Mouse (Mus musculus) monocyte, adult 5-6 weeks (primary cell): Measurements from ENCODE around the gene Spaca3. TPM values are rescaled to one million over a fixed set of nuclear protein-coding genes. Genes with fewer than 3 reads are reported as not detected.

Source experiments
- ATAC-seq: fragments of 153-309, 156-312 bp; replicated peaks from 2 replicates; pipeline ENCODE4 v1.8.0; 2017; ENCODE audit warnings: mild to moderate bottlenecking; ENCODE audit not compliant: low TSS enrichment, insufficient number of reproducible peaks, severe bottlenecking, poor library complexity, low FRiP score
- total RNA-seq: library from RNA; stranded (forward); fragments of 200-1000, 200-491, 200-594 nt; gene quantifications from 3 replicates; pipeline ENCODE4 v1.2.3, GENCODE M21; 2017

Gene Spaca3
- total RNA-seq, 1 experiment from 2014 or later = not detected

DNA sequence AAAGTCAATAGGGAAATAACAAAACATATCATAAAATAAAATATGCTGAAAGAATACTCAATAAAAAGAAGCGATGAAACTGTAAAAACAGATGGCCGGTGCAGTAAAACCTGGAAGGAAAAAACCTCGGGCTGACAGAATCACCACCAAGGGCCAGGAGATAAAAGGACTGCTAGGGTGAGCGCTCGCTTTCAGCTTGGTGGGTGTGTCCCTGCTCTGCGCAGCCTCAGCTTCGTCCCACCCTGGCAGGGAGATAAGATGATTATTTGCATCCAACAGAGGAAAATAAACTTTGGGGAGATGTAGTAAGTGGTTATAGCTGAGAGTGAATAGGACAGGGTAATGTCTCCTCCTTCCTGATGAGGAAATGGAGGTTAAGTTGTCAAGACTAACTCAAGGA lies 3.3 kb upstream of the Spaca3 start:
- no peak for ATAC-seq

DNA sequence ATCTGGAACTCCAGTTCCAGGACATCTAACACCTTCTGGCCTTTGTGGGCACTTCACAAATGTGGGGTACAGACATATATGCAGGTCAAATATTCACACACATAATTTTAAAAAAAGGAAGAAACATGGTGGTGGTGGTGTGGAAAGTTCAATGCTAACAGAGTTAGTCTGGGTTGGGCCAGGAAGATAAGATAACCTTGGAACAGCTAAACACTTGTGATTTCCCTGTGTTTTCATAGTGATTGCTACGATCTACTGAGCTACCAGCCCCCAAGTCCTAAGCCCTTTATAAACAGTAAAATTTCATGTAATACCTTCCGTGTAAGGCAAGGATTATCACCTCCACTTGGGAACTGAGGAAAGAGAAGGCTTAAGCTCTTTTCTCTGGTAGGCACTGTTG lies 1.3 kb upstream of the Spaca3 start:
- no peak for ATAC-seq

- no peak for ATAC-seq
Measured at GRCm38 (mm10) chr11:80862941-80863340, 4.8 kb downstream of the Spaca3 start.

DNA sequence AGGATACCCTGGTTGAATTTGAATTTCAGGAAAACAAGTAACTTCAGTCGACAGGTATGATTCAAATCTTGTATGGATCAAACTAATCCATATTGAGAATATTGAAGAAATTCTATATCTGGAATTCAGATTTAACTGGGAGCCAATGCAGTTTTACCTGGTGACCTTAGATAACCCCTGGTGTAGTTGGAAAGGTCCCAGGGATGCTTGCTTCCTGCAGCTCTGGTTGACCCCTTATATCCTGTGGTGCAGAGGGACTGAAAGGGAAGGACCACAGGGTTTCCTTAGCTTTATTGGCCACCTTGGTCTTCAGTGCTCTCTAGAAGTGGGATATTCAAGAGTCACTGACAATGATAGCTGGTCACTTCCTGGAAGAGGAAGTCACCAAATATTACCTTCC lies 9.9 kb downstream of the Spaca3 start:
- no peak for ATAC-seq

DNA sequence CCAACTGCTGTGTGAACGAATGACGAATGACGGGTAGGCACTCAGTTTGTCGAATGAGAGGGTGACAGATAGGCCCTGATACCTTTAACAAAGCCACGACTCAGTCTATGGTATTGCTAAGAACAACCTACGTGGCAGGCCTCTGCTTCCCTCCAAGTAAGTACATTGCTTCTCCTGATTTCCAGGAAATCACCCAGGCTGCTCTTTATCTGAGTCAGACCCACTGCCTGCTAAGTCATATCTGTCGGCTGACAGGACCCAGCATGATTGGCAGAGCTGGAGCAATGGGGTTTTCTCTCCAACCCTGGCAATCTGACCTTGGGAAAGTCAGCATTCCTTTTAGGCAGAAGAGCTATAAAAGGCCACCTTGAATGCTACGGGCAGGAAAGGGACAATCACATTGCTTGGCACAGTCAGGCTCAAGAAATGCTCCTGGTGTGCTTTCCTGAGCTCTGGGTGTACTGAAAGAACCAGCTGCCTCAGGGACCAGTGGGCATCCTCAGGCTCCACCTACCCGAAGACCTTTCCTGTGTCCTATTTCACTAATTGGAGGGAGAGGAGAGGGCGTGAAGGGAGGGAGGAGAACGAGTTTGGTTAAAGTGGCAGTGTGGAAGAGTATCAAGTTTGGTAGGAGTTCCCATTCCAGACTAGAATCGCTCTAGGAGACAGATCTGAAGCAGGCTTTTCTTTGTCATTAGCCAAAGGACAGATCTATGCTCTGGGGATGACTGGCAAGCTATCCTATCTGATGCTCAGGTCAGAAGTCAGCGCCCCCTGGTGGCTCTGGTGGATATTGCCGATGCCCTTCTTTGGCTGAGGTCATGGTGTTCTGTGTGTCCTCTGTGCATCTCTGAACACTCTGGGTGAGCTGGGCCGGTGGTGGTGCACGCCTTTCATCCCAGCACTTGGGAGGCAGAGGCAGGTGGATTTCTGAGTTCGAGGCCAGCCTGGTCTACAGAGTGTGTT lies 14.6 kb downstream of the Spaca3 start:
- 0 out of 2 replicates have a peak, but pooled peaks have one; percentile 50 for ATAC-seq

DNA sequence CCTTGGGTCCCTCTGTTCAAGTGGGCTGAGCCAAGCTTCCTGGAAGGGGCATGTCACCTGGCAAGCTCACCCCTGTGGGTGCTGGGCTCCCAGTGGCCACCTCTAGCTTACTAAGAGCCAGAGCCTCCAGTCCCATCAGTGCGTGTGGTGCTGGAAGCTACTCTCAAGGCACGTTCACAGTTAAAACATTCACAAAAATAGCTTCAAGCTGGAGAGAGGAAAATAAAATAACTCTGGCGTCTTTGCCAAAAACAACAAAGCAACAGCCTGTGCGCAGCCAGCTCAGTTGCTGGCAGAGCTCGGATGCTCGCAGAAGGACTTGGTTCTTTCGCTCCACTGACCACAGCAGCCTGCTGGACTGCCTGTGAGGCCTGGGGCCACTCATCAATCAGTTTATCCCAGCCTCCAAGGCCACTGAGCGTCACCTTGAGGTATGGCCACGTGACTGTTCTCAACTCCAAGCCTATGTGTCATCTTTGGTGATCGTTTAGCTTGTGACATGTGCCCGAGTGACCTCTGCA lies 19.0 kb downstream of the Spaca3 start:
- no peak for ATAC-seq

GRCm38 (mm10) chr11:80878026-80878425 lies 19.9 kb downstream of the Spaca3 start:
- ATAC-seq = no peak

GRCm38 (mm10) chr11:80882229-80882810 lies 24.2 kb downstream of the Spaca3 start:
- ATAC-seq = no peak

DNA sequence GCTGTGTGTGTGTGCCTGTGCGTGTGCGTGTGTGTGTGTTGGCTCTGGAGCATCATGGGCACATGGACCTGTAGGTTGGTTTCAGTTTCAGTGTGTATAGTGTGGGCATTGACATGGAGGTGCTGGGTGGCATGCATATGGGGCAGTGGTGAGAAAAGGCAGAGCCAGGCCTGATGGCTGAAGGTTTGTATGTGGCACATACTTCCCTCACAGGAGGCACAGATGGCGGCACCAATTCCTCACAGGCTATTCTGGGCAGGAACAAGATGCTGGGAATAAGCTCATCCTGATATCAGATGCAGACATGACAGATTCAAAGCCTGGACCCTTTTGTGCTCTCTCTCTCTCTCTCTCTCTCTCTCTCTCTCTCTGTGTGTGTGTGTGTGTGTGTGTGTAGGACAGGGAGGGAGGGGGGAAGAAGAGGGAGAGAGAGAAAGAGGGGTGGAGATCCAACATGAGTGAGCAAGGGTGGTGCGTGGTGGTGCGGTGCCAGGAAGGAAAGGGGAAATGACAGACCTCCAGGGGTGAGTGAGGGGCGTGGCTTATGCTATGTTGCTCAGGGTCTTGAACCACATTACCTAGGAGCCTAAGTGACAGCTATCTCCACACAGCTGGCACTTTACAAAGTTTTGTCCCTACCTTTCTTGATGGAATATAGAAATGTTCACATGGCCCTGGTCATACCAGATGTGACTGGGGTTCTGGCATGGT lies 26.5 kb downstream of the Spaca3 start:
- ATAC-seq = no peak

DNA sequence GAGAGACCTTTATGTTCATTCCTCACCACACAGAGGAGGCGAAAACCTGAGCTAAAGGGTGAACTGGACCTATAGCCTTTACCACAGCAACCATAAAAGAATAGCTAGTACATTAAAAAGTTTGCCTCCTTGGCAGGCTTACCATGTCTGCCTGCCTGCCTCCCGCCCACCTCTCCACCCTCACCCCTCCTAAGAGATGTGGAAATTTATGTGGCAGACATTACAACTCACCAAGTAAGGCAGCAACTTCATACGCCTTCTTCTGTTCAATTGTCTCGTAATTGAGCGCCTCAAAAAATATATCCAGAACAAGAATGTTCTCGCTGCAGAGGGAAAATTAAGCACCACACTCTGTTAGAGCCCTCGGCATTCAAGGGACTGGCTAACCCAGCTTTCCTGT lies 28.2 kb downstream of the Spaca3 start:
- no peak for ATAC-seq

GRCm38 (mm10) chr11:80887021-80887420 lies 28.9 kb downstream of the Spaca3 start:
- no peak for ATAC-seq

- ATAC-seq = no peak
Measured at GRCm38 (mm10) chr11:80889336-80890063, 31.3 kb downstream of the Spaca3 start.

DNA sequence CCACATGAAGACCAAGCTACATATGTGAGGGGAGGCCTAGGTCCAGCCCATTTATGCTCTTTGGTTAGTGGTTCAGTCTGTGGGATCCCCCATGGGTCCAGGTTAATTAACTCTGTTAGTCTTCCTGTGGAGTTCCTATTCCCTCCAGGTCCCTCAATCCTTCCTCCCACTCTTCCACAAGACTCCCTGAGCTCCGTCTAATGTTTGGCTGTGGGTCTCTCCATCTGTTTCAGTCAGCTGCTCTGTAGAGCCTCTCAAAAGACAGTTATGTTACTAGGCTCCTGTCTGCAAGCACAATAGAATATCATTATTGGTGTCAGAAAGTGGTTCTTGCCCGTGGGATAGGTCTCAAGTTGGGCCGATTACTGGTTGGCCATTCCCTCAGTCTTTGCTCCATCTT lies 37.7 kb downstream of the Spaca3 start:
- no peak for ATAC-seq

- no peak for ATAC-seq
Measured at GRCm38 (mm10) chr11:80900555-80900954, 42.4 kb downstream of the Spaca3 start.

DNA sequence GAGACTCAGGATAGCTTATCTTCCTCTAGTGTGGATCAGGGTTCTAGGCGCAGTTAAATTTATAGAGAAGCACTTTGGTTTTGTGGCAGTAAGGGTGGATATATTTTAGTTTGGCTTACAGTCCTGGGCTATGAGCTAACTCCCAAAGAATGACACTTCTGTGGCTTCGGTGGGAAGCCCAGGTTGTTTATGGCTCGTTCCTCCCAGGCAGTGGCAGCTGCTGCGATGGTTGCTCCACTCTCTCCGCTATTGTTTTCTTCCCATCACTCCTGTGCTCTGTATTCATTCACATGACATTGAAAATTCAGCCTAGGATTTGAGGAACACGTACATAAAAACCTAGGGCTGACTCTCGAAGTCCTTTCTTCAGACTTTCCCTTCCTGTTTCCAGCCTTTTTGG lies 44.5 kb downstream of the Spaca3 start:
- no peak for ATAC-seq

DNA sequence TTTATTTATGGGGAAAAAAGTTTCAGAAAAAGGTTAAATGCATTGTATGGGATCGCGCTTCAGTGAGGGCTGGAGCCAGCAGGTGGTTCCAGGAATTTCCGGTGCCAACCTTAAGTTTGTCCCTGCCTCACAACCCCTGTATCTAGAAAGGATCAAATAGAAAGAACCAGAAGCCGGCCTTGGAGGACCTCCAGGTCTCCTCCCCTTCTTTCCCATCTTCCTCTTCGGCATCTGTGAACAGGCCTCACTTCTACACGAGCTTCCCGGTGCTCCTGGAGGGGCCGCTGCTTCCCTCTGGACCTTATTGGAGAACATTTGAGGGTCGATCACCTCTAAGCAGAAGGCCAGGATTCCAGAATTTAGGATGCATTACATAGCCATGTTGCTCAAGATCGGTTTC lies 45.3 kb downstream of the Spaca3 start:
- ATAC-seq = no peak

- no peak for ATAC-seq
Measured at GRCm38 (mm10) chr11:80904559-80904958, 46.4 kb downstream of the Spaca3 start.

GRCm38 (mm10) chr11:80906456-80906855 lies 48.3 kb downstream of the Spaca3 start:
- no peak for ATAC-seq

- ATAC-seq = no peak
Measured at GRCm38 (mm10) chr11:80907820-80908219, 49.7 kb downstream of the Spaca3 start.
